Mouse (Mus musculus) cerebellum, adult 2 months (tissue): ENCODE data around the gene Dnaja4. TPM values are rescaled to one million over a fixed set of nuclear protein-coding genes. Genes with fewer than 3 reads are reported as not detected.

Experiments used
- DNase-seq, 2 experiments: peaks; one replicate each; pipeline ENCODE4 v3.0.0; 2021
- H3K27ac ChIP-seq: fragments of 200-500 bp; 2 replicates; pipeline ENCODE4 v1.5.1; 2012; ENCODE audit warnings: low read length, control low read depth, inconsistent platforms; ENCODE audit not compliant: insufficient read depth
- H3K27me3 ChIP-seq: fragments of 200-500 bp; 2 replicates; pipeline ENCODE4 v1.6.1; 2012; ENCODE audit warnings: inconsistent platforms, mild to moderate bottlenecking, low read length, moderate library complexity; ENCODE audit not compliant: control insufficient read depth, insufficient read depth
- H3K4me1 ChIP-seq: fragments of 200-500 bp; 2 replicates; pipeline ENCODE4 v1.6.1; 2011; ENCODE audit warnings: low read length; ENCODE audit not compliant: control insufficient read depth, insufficient read depth
- H3K4me3 ChIP-seq: fragments of 200-500 bp; replicated peaks from 2 replicates; pipeline ENCODE3; 2011; ENCODE audit warnings: mild to moderate bottlenecking, low read depth, low read length, control low read depth; ENCODE audit not compliant: insufficient read depth
- CTCF ChIP-seq: fragments of 200-500 bp; IDR thresholded peaks from 2 replicates; pipeline ENCODE4 v1.5.1; 2011; ENCODE audit warnings: low read depth, mild to moderate bottlenecking, control low read depth, low read length, moderate library complexity, borderline replicate concordance; ENCODE audit not compliant: insufficient read depth
- POLR2A ChIP-seq: fragments of 200-500 bp; IDR thresholded peaks from 2 replicates; pipeline ENCODE4 v1.6.1; 2011; ENCODE audit warnings: low read length, control low read depth, borderline replicate concordance; ENCODE audit not compliant: insufficient read depth
- WGBS: fragments of 180-500 bp; shearing (Covaris S2); methylation state at CpG from one replicate; pipeline ENCODE4 v1.1.7; 2018; 5-methylcytosine and 5-hydroxymethylcytosine counted together
- polyA plus RNA-seq: library from polyadenylated mRNA; depleted of rRNA; stranded (reverse); fragments of >200 nt; gene quantifications from 2 replicates; pipeline ENCODE4 v1.2.3, GENCODE M21; 2012

Gene Dnaja4
- polyA plus RNA-seq, 1 experiment = 37.5 TPM

DNA sequence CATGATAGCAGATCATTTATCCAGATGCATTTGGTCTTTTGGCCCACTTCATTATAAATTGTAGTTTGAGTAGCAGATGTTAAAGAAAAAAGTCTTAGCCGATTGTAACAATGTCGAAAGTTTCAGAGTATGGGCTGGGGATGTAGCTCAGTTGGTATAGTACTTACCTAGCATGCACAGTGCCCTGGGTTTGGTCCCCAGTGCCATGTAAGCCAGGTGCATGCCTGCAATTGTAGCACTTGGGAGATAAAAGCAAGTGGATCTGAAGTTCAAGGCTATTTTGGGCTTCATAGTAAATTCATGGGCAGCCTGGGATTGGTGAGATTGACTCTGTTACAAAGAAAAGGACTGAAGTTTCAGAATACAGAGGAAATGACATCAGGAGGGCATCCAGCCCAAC is 3.9 kb downstream of the Dnaja4 start:
- 80% methylated on average over 2 of the region's 2 CpGs for WGBS
- DNase-seq = no peak
- Histone ChIP-seq H3K4me1 (peaks cover 11% of the 10 kb centered on the region), H3K4me3 (no peak overlapping the region), H3K27me3 (no peaks in the 10 kb centered on the region), H3K27ac (no peak overlapping the region)
- TF ChIP-seq POLR2A (no peak), CTCF (no peak)

DNA sequence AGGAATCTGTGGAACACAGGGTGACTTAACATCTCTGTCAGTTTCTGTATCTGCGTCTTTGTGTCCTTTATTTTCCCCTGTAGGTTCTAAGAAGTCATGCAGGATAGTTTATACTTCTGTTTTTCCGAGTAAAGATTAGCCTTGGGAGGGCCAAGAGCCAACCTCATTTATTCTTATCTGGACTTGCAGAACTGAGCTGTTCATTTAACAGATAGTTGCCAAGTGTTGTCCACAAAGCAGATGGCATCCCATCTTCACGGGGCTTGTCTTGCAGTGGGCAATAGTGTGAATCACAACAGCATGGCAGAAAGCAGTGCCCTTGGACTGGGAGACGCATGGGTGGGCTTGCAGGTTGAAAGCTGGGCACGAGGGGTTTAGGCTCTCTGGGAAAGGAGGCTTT is 5.7 kb downstream of the Dnaja4 start:
- Histone ChIP-seq H3K27ac (no peak overlapping the region), H3K4me1 (peaks cover 8% of the 10 kb centered on the region), H3K27me3 (no peaks in the 10 kb centered on the region), H3K4me3 (no peak overlapping the region)
- no peak for TF ChIP-seq CTCF
- TF ChIP-seq POLR2A = no peak
- WGBS = 32% methylated on average over 5 of the region's 5 CpGs
- no peak for DNase-seq

DNA sequence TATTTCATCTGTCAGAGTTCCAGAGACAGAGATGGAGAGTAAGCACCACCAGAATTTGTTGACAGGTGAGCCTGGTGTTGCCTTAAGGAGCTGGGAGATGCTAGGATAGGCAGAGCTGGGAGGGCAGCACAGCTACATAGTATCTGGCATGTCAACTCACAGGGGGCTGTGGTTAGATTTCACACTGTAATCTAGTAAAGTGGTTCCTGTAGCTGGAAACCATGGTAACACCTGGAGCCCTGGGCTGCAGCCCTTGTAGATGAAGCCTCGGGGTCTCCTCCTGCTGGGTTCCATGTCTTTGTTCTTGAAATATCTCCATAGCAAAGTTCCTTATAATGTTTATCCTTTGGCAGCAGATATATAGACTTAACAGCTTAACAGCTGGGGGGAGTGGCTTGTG is 6.9 kb downstream of the Dnaja4 start:
- Histone ChIP-seq H3K27ac (no peak overlapping the region), H3K4me3 (no peak overlapping the region), H3K4me1 (peaks cover 8% of the 10 kb centered on the region), H3K27me3 (no peaks in the 10 kb centered on the region)
- TF ChIP-seq CTCF (no peak), POLR2A (no peak)
- WGBS = 69% methylated on average over 1 of the region's 1 CpGs
- DNase-seq = no peak

DNA sequence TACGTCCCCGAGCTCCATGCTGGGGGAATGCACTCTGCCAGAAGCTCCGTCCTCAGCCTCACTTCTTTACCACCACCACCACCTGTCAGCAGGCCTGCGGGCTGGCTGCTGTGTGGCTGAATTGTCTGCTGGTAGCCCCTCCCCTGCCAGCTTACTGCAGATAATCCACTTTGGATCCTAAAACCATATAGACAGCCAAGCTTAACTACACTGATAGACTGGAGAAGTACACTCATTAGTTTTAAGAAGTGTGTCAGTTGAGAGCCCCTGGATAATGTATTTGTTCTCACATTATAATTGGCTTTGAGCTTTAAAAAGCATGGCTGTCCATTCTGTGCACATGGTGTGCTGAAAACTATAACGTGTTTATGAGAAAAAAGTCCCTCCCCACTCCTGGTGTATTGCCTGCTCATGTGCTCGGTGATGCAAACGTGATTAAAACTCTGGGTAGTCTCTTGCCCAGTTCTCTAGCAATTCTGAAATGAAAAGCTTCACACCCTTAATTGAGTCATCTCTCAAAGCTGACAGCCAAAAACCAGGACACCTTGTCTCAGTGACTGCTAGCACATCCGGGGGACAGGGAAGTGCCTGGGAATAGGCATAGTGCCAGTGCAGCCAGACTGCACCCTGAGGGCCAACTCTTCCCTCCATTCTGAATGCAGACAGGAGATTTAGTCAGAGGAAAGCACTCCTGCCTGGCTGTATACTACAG is 8.8 kb downstream of the Dnaja4 start:
- peak; percentile 24 to 44 for DNase-seq
- TF ChIP-seq CTCF (no peak), POLR2A (no peak)
- peaks cover 8% of the 10 kb centered on the region for H3K4me1 ChIP-seq
- H3K4me3 ChIP-seq = no peak overlapping the region
- WGBS = 29% methylated on average over 8 of the region's 8 CpGs
- no peak overlapping the region for H3K27ac ChIP-seq
- H3K27me3 ChIP-seq = no peaks in the 10 kb centered on the region

DNA sequence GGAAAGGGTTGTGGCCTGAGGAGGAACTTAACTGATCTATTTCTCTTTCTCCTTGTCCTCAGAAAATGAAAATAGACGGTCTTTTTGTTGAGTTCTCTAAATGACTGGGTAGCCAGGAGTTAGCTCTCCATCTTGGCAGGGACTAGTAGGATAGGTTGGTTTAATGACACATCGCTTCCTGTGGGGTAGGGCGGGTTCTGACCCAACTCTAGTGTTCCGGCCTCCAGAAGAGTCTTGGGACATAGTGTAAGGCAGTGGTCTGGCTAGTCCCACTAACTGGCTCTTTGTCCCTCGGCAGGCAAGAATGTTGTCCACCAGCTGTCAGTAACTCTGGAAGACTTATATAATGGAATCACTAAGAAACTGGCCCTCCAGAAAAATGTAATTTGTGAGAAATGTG is 9.4 kb downstream of the Dnaja4 start:
- TF ChIP-seq POLR2A = no peak
- no peak for TF ChIP-seq CTCF
- no peak overlapping the region for H3K27ac ChIP-seq
- no peak for DNase-seq
- H3K4me1 ChIP-seq = peaks cover 8% of the 10 kb centered on the region
- H3K27me3 ChIP-seq = no peaks in the 10 kb centered on the region
- no peak overlapping the region for H3K4me3 ChIP-seq
- WGBS = 83% methylated on average over 5 of the region's 5 CpGs

DNA sequence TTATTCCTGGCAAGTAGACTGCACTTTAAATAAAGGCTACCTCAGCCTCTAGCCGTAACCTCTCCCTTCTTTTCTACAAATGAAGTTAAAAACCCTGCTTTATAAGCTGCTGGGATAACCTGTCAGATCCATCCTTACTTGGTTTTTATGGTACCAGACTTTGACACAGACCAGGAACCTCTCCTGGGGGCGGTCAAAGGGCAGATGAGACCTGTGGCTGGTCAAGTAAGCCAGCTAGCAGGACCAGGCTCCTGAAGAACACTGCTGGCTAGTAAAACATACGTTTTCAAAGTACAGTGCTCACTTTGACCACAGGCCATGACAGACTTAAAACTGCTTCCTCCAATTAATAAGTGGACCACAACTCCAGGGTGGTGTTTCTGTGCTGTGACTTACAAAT is 17.1 kb downstream of the Dnaja4 start:
- DNase-seq = no peak
- no peak for TF ChIP-seq POLR2A
- TF ChIP-seq CTCF = no peak
- 97% methylated on average over 3 of the region's 3 CpGs for WGBS
- no peaks in the 10 kb centered on the region for H3K4me1 ChIP-seq
- no peaks in the 10 kb centered on the region for H3K27me3 ChIP-seq
- H3K4me3 ChIP-seq = no peak overlapping the region
- H3K27ac ChIP-seq = no peak overlapping the region

DNA sequence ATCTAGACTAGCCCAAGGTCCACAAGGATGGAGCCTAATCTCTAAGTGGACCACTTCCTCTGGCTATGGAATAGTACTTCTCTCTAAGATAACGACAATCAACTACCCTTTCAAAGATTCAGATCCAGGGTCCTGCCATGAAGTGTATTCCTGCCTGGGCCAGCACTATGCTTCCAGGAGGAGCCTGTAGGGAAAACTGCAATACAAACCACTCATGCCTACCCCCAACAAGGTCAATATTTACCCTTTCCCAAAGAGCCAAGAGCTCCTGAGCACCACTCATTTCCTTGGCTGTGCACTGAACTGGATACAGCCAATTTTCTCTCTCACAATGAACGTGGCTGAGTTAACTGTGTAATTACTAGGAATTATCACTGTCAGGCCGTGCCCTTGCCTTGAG is 18.9 kb downstream of the Dnaja4 start:
- H3K4me1 ChIP-seq = no peaks in the 10 kb centered on the region
- no peaks in the 10 kb centered on the region for H3K27me3 ChIP-seq
- no peak overlapping the region for H3K4me3 ChIP-seq
- WGBS = 78% methylated on average over 3 of the region's 3 CpGs
- H3K27ac ChIP-seq = no peak overlapping the region
- TF ChIP-seq POLR2A (no peak), CTCF (no peak)
- no peak for DNase-seq

DNA sequence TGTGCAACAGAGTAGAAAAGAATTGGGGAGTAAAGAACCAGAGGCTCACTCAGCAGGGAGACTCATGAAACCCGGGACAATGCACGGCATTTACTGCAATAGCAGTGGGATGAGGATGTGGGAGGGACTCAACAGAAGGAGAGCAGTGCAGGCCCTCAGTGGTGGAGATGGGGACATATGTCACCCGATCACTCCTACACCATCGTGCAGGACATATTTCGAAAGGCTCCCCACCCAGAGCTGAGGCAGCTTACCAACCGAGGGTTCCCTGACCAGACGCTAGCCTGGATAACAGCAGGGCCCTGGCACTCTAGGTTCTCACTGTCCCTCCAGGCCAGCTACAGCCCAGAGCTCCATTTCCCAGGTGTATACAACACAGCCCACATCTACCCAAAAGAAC is 23.5 kb downstream of the Dnaja4 start:
- no peak for TF ChIP-seq CTCF
- TF ChIP-seq POLR2A = no peak
- no peak overlapping the region for H3K27ac ChIP-seq

More for the DNA sequence above, 23.5 kb downstream of the Dnaja4 start:
- no peak overlapping the region for H3K4me3 ChIP-seq
- H3K27me3 ChIP-seq = no peaks in the 10 kb centered on the region
- no peaks in the 10 kb centered on the region for H3K4me1 ChIP-seq
- WGBS = 28% methylated on average over 7 of the region's 7 CpGs
- DNase-seq = no peak
